ENCODE assay signal across 8 mouse cellular contexts in genomic region chr14:18271666-18272065, GRCm38 (mm10).
DNase-seq lines count a peak whose midpoint lies in the region.

No protein-coding gene starts in this region.

- DNase-seq in cerebellum, adult 18-20 months = peak; percentile 11 to 20
- DNase-seq in cerebellum, adult 9-10 months = no peak
- DNase-seq in thymus, postnatal 4 days = peak; percentile 14
- no peak for DNase-seq in thymus, postnatal 14 days
- peak; percentile 9 for DNase-seq in liver
- DNase-seq in ovary, adult 18-20 months (ENCODE audit: low spot score) = no peak
- DNase-seq in retina, postnatal 1 day = no peak
- DNase-seq in right cerebral cortex, postnatal 14 days = no peak

Comparison
In these comparisons a context has a peak if more than half of its experiments do, and no peak if none do; other contexts are left out.
1. DNase-seq: peak in cerebellum, adult 18-20 months (2 of 2), thymus, postnatal 4 days (single experiment) and liver (single experiment); none in cerebellum, adult 9-10 months (single experiment), thymus, postnatal 14 days (single experiment), ovary, adult 18-20 months (single experiment), retina, postnatal 1 day (single experiment) and right cerebral cortex, postnatal 14 days (single experiment).